Comparison of ENCODE assay signal across 9 mouse cellular contexts in the genomic region with DNA sequence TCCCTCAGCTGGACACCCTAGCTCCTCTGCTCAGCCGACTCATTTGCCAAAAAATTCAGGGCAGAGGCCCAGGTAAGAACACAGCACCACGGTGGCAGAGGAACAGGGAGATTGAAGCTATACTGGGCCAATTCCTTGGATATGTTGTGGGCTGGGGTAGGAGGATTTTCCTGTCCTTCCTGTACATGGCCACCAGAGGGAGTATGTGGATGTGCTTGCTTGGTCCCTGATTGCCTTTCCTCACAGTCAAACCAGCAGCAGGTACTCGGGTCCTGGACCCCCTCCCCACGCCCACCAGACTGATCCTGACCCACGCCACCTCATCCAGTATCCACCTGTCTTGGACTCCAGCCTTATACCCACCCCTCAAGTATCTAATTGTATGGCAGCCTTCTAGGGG. TPM values are rescaled to one million over a fixed set of nuclear protein-coding genes. Genes with fewer than 3 reads are reported as not detected.
A peak's percentile ranks its signal among the peaks of the same experiment; 100 is the strongest.
DNase-seq lines count a peak whose midpoint lies in the region; ATAC-seq and TF ChIP-seq lines count a peak whose summit lies in the region.
"Had no signal": no experiment of that assay in that cellular context is flagged by ENCODE, and none has a peak within 500 bp of the region (broad histone marks: within the 10 kb centered on the region; RNA-seq: fewer than 3 reads in every experiment).

No protein-coding gene starts in this region.

- TF ChIP-seq POLR2A in MEL (IDR thresholded peaks at IDR 0.05; ENCODE audit: control insufficient read depth in 1 of 2, insufficient read depth in 1 of 2, low read depth in 1 of 2, low read length in 2 of 2, poor library complexity in 1 of 2): no peak

- no peak overlapping the region for H3K9ac ChIP-seq in MEL (ENCODE audit: control insufficient read depth, low read depth, low read length, poor library complexity, severe bottlenecking)
- no peak overlapping the region for H3K9ac ChIP-seq in heart, embryonic 11.5 days (ENCODE audit: low read depth, low read length)
- no peak overlapping the region for H3K9ac ChIP-seq in kidney, embryonic 15.5 days
- H3K9ac ChIP-seq: heart, embryonic 15.5 days had no signal

- no peak overlapping the region for H3K27ac ChIP-seq in MEL (ENCODE audit: control insufficient read depth, low read depth, low read length)
- H3K27ac ChIP-seq in heart, embryonic 11.5 days (ENCODE audit: low read depth, low read length): no peak overlapping the region
- no peak overlapping the region for H3K27ac ChIP-seq in kidney, embryonic 15.5 days
- H3K27ac ChIP-seq: heart, embryonic 15.5 days had no signal

- H3K9me3 ChIP-seq in MEL (replicated peaks; ENCODE audit: insufficient read depth, low read length): no peaks in the 10 kb centered on the region
- no peaks in the 10 kb centered on the region for H3K9me3 ChIP-seq in heart, embryonic 11.5 days (replicated peaks; ENCODE audit: control insufficient read depth, low read length)
- H3K9me3 ChIP-seq in kidney, embryonic 15.5 days (replicated peaks): no peaks in the 10 kb centered on the region
- H3K9me3 ChIP-seq: heart, embryonic 15.5 days had no signal

- 24% methylated on average over 5 of the region's 5 CpGs for WGBS in heart, embryonic 11.5 days (ENCODE audit: insufficient replicate concordance)
- 14% methylated on average over 5 of the region's 5 CpGs for WGBS in kidney, embryonic 15.5 days

- no peak overlapping the region for H3K4me3 ChIP-seq in MEL (ENCODE audit: control insufficient read depth in 1 of 2, insufficient read depth in 1 of 2, low read depth in 2 of 2, low read length in 2 of 2)
- no peak overlapping the region for H3K4me3 ChIP-seq in heart, embryonic 11.5 days (ENCODE audit: low read depth, low read length)
- no peak overlapping the region for H3K4me3 ChIP-seq in kidney, embryonic 15.5 days (replicated peaks)
- H3K4me3 ChIP-seq: heart, embryonic 15.5 days had no signal

- no peak for TF ChIP-seq EP300 in MEL (IDR thresholded peaks at IDR 0.05; ENCODE audit: low read depth in 1 of 2, low read length in 2 of 2)

- H3K36me3 ChIP-seq in MEL (ENCODE audit: control insufficient read depth in 1 of 2, insufficient read depth in 2 of 2, low read length in 2 of 2): no peaks in the 10 kb centered on the region
- H3K36me3 ChIP-seq in heart, embryonic 11.5 days (ENCODE audit: control insufficient read depth, insufficient read depth, low read length): no peaks in the 10 kb centered on the region
- no peaks in the 10 kb centered on the region for H3K36me3 ChIP-seq in kidney, embryonic 15.5 days
- H3K36me3 ChIP-seq: heart, embryonic 15.5 days had no signal

- H3K4me1 ChIP-seq in MEL (ENCODE audit: control insufficient read depth in 1 of 2, insufficient read depth in 2 of 2, low read length in 2 of 2): no peaks in the 10 kb centered on the region
- no peaks in the 10 kb centered on the region for H3K4me1 ChIP-seq in heart, embryonic 11.5 days (ENCODE audit: control insufficient read depth, insufficient read depth, low read length)
- H3K4me1 ChIP-seq in kidney, embryonic 15.5 days: no peaks in the 10 kb centered on the region
- H3K4me1 ChIP-seq: heart, embryonic 15.5 days had no signal

- H3K4me2 ChIP-seq in heart, embryonic 11.5 days: no peak overlapping the region
- H3K4me2 ChIP-seq in kidney, embryonic 15.5 days: no peak overlapping the region
- H3K4me2 ChIP-seq: heart, embryonic 15.5 days had no signal

- peak; percentile 36 for DNase-seq in A20 (ENCODE audit: low read depth, low spot score)
- DNase-seq in MEL (ENCODE audit: low read depth, low spot score): peak; percentile 51
- DNase-seq in cerebellum, postnatal 36 days: peak; percentile 43 to 56
- peak; percentile 14 to 17 for DNase-seq in lung, adult 18-20 months
- no peak for DNase-seq in spleen, adult 18-20 months

- no peaks in the 10 kb centered on the region for H3K79me2 ChIP-seq in MEL (ENCODE audit: control insufficient read depth, insufficient read depth, low read length, poor library complexity)

- no peaks in the 10 kb centered on the region for H3K27me3 ChIP-seq in MEL (ENCODE audit: control insufficient read depth in 1 of 2, insufficient read depth in 2 of 2, low read length in 2 of 2)
- H3K27me3 ChIP-seq in heart, embryonic 11.5 days (ENCODE audit: control insufficient read depth, insufficient read depth, low read length): peaks cover 23% of the 10 kb centered on the region
- no peaks in the 10 kb centered on the region for H3K27me3 ChIP-seq in kidney, embryonic 15.5 days

- TF ChIP-seq CTCF in MEL (IDR thresholded peaks at IDR 0.05 in 2 of 3, conservative IDR thresholded peaks at IDR 0.05 in 1 of 3; ENCODE audit: control insufficient read depth in 1 of 3, insufficient read depth in 1 of 3, low read depth in 2 of 3, low read length in 3 of 3, poor library complexity in 1 of 3, severe bottlenecking in 1 of 3): peak; percentile 73 to 88 (median 80)

- ATAC-seq in heart, embryonic 11.5 days (replicated peaks; ENCODE audit: insufficient number of reproducible peaks, low FRiP score, low TSS enrichment): peak; percentile 40
- ATAC-seq in kidney, embryonic 15.5 days (replicated peaks; ENCODE audit: low FRiP score): peak; percentile 18; the same call in 1 of the 2 replicates
- peak; percentile 36; the same call in 1 of the 2 replicates for ATAC-seq in neutrophil, adult 5-6 weeks (ENCODE audit: extremely low read depth, insufficient number of reproducible peaks, low FRiP score, poor library complexity, severe bottlenecking)

- TF ChIP-seq RAD21 in MEL (IDR thresholded peaks at IDR 0.05; ENCODE audit: low read depth, low read length): peak; percentile 61

TF ChIP-seq in MEL, 35 proteins besides CTCF, POLR2A, EP300 and RAD21:
- TF ChIP-seq POLR2AphosphoS5 (IDR thresholded peaks at IDR 0.05; ENCODE audit: borderline replicate concordance, low read depth, low read length) (no peak), TAL1 (IDR thresholded peaks at IDR 0.05; ENCODE audit: low read length) (no peak), SMC3 (IDR thresholded peaks at IDR 0.05; ENCODE audit: low read depth, low read length) (peak; percentile 88), MAX (IDR thresholded peaks at IDR 0.05; ENCODE audit: low read length) (no peak), ZKSCAN1 (IDR thresholded peaks at IDR 0.05; ENCODE audit: low read depth, low read length) (no peak), ZC3H11A (IDR thresholded peaks at IDR 0.05; ENCODE audit: low read depth, low read length) (peak; percentile 43), E2F4 (IDR thresholded peaks at IDR 0.05; ENCODE audit: borderline replicate concordance, low read depth, low read length) (no peak), UBTF (IDR thresholded peaks at IDR 0.05; ENCODE audit: borderline replicate concordance, insufficient read depth, low read depth, low read length) (no peak), ELF1 (IDR thresholded peaks at IDR 0.05; ENCODE audit: low read depth, low read length) (no peak)

RNA-seq across cellular contexts. Expression of a gene that starts 10.1 kb away (rescaled TPM):
- total RNA-seq in MEL (2012; rRNA removed): 0.13 and 0.23 TPM in 2 replicates
- under 1 TPM in 1 of 2 experiments, not detected in 1; 0.40 TPM for polyA plus RNA-seq in MEL (2012; ENCODE audit: insufficient read depth in 1 of 2, insufficient read length in 2 of 2, low read depth in 1 of 2, low replicate concordance in 2 of 2, missing spikeins in 1 of 2)
- 0.17 and 0.30 TPM in 2 replicates for polyA plus RNA-seq in heart, embryonic 11.5 days (2014; fragmentation: Nextera tagmentation; extraction: Ambion mirVana)
- polyA plus RNA-seq in kidney, embryonic 15.5 days (2015; fragmentation: Nextera tagmentation; extraction: Ambion mirVana): 0.69 and 0.75 TPM in 2 replicates
- 1.6 and 3.6 TPM in 2 replicates for total RNA-seq in neutrophil, adult 5-6 weeks (2017)

RNA-seq across cellular contexts. Expression of a gene that starts 29.4 kb away (rescaled TPM):
- total RNA-seq in MEL (2012; rRNA removed): 39.3 and 50.5 TPM in 2 replicates
- polyA plus RNA-seq in MEL (2012; ENCODE audit: insufficient read depth in 1 of 2, insufficient read length in 2 of 2, low read depth in 1 of 2, low replicate concordance in 2 of 2, missing spikeins in 1 of 2): 10 to 100 TPM in 1 of 2 experiments, not detected in 1; 57.1 TPM
- 59.3 and 68.9 TPM in 2 replicates for polyA plus RNA-seq in heart, embryonic 11.5 days (2014; fragmentation: Nextera tagmentation; extraction: Ambion mirVana)
- 90.4 and 105 TPM in 2 replicates for polyA plus RNA-seq in kidney, embryonic 15.5 days (2015; fragmentation: Nextera tagmentation; extraction: Ambion mirVana)
- total RNA-seq in neutrophil, adult 5-6 weeks (2017): 53.9 and 65.8 TPM in 2 replicates

RNA-seq across cellular contexts. Expression of a gene that starts 41.9 kb away (rescaled TPM):
- not detected in 2 replicates for total RNA-seq in MEL (2012; rRNA removed)
- not detected for polyA plus RNA-seq in MEL (2012; ENCODE audit: insufficient read depth in 1 of 2, insufficient read length in 2 of 2, low read depth in 1 of 2, low replicate concordance in 2 of 2, missing spikeins in 1 of 2)
- polyA plus RNA-seq in heart, embryonic 11.5 days (2014; fragmentation: Nextera tagmentation; extraction: Ambion mirVana): 29.3 and 34.2 TPM in 2 replicates
- polyA plus RNA-seq in kidney, embryonic 15.5 days (2015; fragmentation: Nextera tagmentation; extraction: Ambion mirVana): 33.4 and 34.5 TPM in 2 replicates
- total RNA-seq in neutrophil, adult 5-6 weeks (2017): not detected in 2 replicates

RNA-seq across cellular contexts. Expression of a gene that starts 46.9 kb away (rescaled TPM):
- 0.03 and 0.12 TPM in 2 replicates for total RNA-seq in MEL (2012; rRNA removed)
- not detected for polyA plus RNA-seq in MEL (2012; ENCODE audit: insufficient read depth in 1 of 2, insufficient read length in 2 of 2, low read depth in 1 of 2, low replicate concordance in 2 of 2, missing spikeins in 1 of 2)
- polyA plus RNA-seq in heart, embryonic 11.5 days (2014; fragmentation: Nextera tagmentation; extraction: Ambion mirVana): 0.28 and 0.70 TPM in 2 replicates
- polyA plus RNA-seq in kidney, embryonic 15.5 days (2015; fragmentation: Nextera tagmentation; extraction: Ambion mirVana): 4.1 and 5.0 TPM in 2 replicates
- not detected in 2 replicates for total RNA-seq in neutrophil, adult 5-6 weeks (2017)

Comparison
In these comparisons a context has a peak if more than half of its experiments do, and no peak if none do; other contexts are left out.
1. DNase-seq: peak in A20 (single experiment), MEL (single experiment), cerebellum, postnatal 36 days (2 of 2) and lung, adult 18-20 months (2 of 2); none in spleen, adult 18-20 months (0 of 2).
2. RNA of a gene that starts 41.9 kb away (polyA plus RNA-seq): 33.4 to 34.5 TPM in kidney, embryonic 15.5 days and 29.3 to 34.2 TPM in heart, embryonic 11.5 days; not detected in MEL; every median in the first group is over 10 times any median in the second.
3. Peak in every context shown above with its lines, with median percentiles within 50 percentile points of each other: ATAC-seq.